Mouse (Mus musculus) thymus, adult 2 months (tissue): ENCODE measurements around the gene Gm20388. TPM values are rescaled to one million over a fixed set of nuclear protein-coding genes. Genes with fewer than 3 reads are reported as not detected.

Experiments
- DNase-seq: peaks from one replicate; pipeline ENCODE4 v3.0.0; 2021
- H3K27ac ChIP-seq: fragments of 200-500 bp; 2 replicates; pipeline ENCODE4 v1.5.1; 2012; ENCODE audit warnings: low read length, control low read depth; ENCODE audit not compliant: control insufficient read depth, insufficient read depth
- H3K27me3 ChIP-seq: fragments of 200-500 bp; 2 replicates; pipeline ENCODE4 v1.6.1; 2012; ENCODE audit warnings: mild to moderate bottlenecking, low read length, moderate library complexity, mixed read lengths; ENCODE audit not compliant: control insufficient read depth, insufficient read depth
- H3K36me3 ChIP-seq: fragments of 200-500 bp; 2 replicates; pipeline ENCODE4 v1.6.1; 2012; ENCODE audit warnings: mild to moderate bottlenecking, low read length, moderate library complexity; ENCODE audit not compliant: control insufficient read depth, insufficient read depth
- H3K4me1 ChIP-seq: fragments of 200-500 bp; replicated peaks from 2 replicates; pipeline ENCODE4 v1.6.1; 2012; ENCODE audit warnings: low read length; ENCODE audit not compliant: control insufficient read depth, insufficient read depth
- H3K4me3 ChIP-seq: fragments of 200-500 bp; 2 replicates; pipeline ENCODE4 v1.5.1; 2012; ENCODE audit warnings: mild to moderate bottlenecking, low read length, control low read depth, moderate library complexity; ENCODE audit not compliant: control insufficient read depth, insufficient read depth
- CTCF ChIP-seq: fragments of 200-500 bp; IDR thresholded peaks from 2 replicates; pipeline ENCODE4 v1.5.1; 2012; ENCODE audit warnings: mild to moderate bottlenecking, control low read depth, low read length, moderate library complexity, borderline replicate concordance; ENCODE audit not compliant: control insufficient read depth, poor library complexity, insufficient read depth; ENCODE audit errors: extremely low read depth
- POLR2A ChIP-seq: fragments of 200-500 bp; IDR thresholded peaks from 2 replicates; pipeline ENCODE4 v1.6.1; 2012; ENCODE audit warnings: mild to moderate bottlenecking, low read length, control low read depth, moderate library complexity; ENCODE audit not compliant: control insufficient read depth, poor library complexity, insufficient read depth; ENCODE audit errors: extremely low read depth
- WGBS: fragments of 180-500 bp; shearing (Covaris S2); methylation state at CpG from one replicate; pipeline ENCODE4 v1.1.7; 2018; 5-methylcytosine and 5-hydroxymethylcytosine counted together
- polyA plus RNA-seq: library from polyadenylated mRNA; depleted of rRNA; stranded (reverse); fragments of >200 nt; gene quantifications from 2 replicates; pipeline ENCODE4 v1.2.3, GENCODE M21; 2012

Gm20388 gene
- polyA plus RNA-seq, 1 experiment, result 103 TPM

- H3K27me3 ChIP-seq, result peaks cover 9% of the 10 kb centered on the region; the same call in 1 of the 2 replicates
- H3K27ac ChIP-seq, result no peak overlapping the region
- H3K4me1 ChIP-seq, result peaks cover 16% of the 10 kb centered on the region
- no peak for TF ChIP-seq POLR2A
- TF ChIP-seq CTCF, result no peak
- no peaks in the 10 kb centered on the region for H3K36me3 ChIP-seq
- H3K4me3 ChIP-seq, result no peak overlapping the region
- DNase-seq, result no peak
- 90% methylated on average over 12 of the region's 12 CpGs for whole genome bisulfite sequencing
Measured at GRCm38 (mm10) chr8:121647511-121648215, 1737.0 kb downstream of the Gm20388 start.

- H3K36me3 ChIP-seq, result no peaks in the 10 kb centered on the region
- peaks cover 18% of the 10 kb centered on the region for H3K4me1 ChIP-seq
- no peak for TF ChIP-seq CTCF
- TF ChIP-seq POLR2A, result no peak
- H3K27ac ChIP-seq, result no peak overlapping the region
- WGBS, result 88% methylated on average over 16 of the region's 16 CpGs
- peaks cover 12% of the 10 kb centered on the region; the same call in 1 of the 2 replicates for H3K27me3 ChIP-seq
- no peak for DNase-seq
- no peak overlapping the region for H3K4me3 ChIP-seq
Measured at GRCm38 (mm10) chr8:121648451-121648850, 1737.8 kb downstream of the Gm20388 start.

DNA sequence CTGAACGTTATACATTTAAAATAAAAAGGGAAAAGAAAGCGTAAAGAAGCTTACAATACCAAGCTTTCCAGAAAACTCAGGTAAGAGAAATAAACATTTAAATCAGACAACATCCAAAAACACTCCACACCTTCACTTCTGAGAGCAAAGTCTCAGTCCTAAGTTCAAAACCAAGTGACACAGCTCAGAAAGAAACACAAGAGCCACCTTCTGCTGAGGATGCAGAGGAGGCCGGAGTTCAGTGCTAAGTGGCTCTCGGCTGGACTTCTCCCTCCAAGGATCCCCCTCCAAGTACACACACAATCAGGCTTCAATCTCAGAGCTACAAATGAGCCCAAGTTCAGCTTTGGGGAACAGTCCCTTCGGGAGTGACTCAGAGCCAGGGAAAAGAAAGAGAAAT lies 1738.8 kb downstream of the Gm20388 start:
- H3K4me1 ChIP-seq, result peaks cover 18% of the 10 kb centered on the region
- no peak for TF ChIP-seq CTCF
- no peak for TF ChIP-seq POLR2A
- H3K27me3 ChIP-seq, result peaks cover 15% of the 10 kb centered on the region; the same call in 1 of the 2 replicates
- no peak overlapping the region for H3K27ac ChIP-seq
- no peak overlapping the region for H3K4me3 ChIP-seq
- no peak for DNase-seq
- 88% methylated on average over 5 of the region's 5 CpGs for WGBS
- no peaks in the 10 kb centered on the region for H3K36me3 ChIP-seq

- 70% methylated on average over 10 of the region's 10 CpGs for WGBS
- no peak overlapping the region for H3K27ac ChIP-seq
- TF ChIP-seq POLR2A, result no peak
- TF ChIP-seq CTCF, result no peak
- no peak for DNase-seq
- H3K4me3 ChIP-seq, result no peak overlapping the region
- peaks cover 18% of the 10 kb centered on the region for H3K4me1 ChIP-seq
- H3K27me3 ChIP-seq, result peaks cover 15% of the 10 kb centered on the region; the same call in 1 of the 2 replicates
- H3K36me3 ChIP-seq, result no peaks in the 10 kb centered on the region
Measured at GRCm38 (mm10) chr8:121649904-121650303, 1739.3 kb downstream of the Gm20388 start.

GRCm38 (mm10) chr8:121650389-121651307 lies 1740.0 kb downstream of the Gm20388 start:
- Histone ChIP-seq H3K27ac (no peak overlapping the region), H3K27me3 (peaks cover 15% of the 10 kb centered on the region; the same call in 1 of the 2 replicates), H3K4me1 (peaks cover 18% of the 10 kb centered on the region), H3K4me3 (no peak overlapping the region), H3K36me3 (no peaks in the 10 kb centered on the region)
- 18% methylated on average over 20 of the region's 20 CpGs for WGBS
- TF ChIP-seq CTCF, result no peak
- TF ChIP-seq POLR2A, result no peak
- DNase-seq, result peak; percentile 14

DNA sequence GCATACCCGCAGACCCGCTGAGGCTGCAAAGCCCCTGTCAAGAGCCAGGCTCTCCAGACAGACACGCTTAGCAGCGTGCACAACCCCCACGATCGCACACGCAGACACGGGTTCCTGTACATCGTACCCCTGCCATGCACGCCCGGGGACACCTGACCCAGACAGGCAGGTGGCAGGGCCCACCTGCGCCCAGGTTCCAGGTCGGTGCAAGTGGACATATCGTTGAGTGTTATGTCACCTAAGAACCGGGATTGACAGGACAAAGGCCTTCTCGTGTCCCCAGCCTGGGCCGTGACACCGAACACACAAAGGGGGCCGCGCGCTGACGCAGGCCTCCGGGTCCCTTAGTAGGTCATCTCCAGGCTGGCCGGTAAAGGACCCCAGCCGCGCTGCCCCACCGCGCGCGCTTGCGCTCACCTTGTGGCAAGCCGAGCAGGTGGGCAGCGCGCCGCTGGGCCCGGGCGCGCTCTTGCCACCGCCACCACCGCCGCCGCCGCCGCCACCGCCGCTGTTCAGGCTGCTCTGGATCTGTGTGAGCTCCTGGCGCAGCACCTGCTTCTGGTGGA lies 1740.8 kb downstream of the Gm20388 start:
- Histone ChIP-seq H3K4me1 (peaks cover 18% of the 10 kb centered on the region), H3K4me3 (peak overlapping the region; percentile 3), H3K27ac (no peak overlapping the region), H3K36me3 (no peaks in the 10 kb centered on the region), H3K27me3 (peaks cover 15% of the 10 kb centered on the region; the same call in 1 of the 2 replicates)
- TF ChIP-seq POLR2A (no peak), CTCF (no peak)
- WGBS, result 21% methylated on average over 47 of the region's 47 CpGs
- no peak for DNase-seq
